Mouse (Mus musculus): ENCODE measurements around the gene Vmn1r67.

GRCm38 (mm10) chr7:10443031-10443430 lies at the start of gene Vmn1r67:
- TF ChIP-seq CTCF (IDR thresholded peaks at IDR 0.05; ENCODE audit: extremely low read depth, insufficient read length, insufficient replicate concordance, low read depth, low read length) (no peak), POLR2A (IDR thresholded peaks at IDR 0.05; ENCODE audit: low read depth, low read length) (no peak)
